Mouse (Mus musculus) skeletal muscle tissue, adult 2 months (tissue): ENCODE data around the gene Gps2.

Experiments used
- DNase-seq: peaks from one replicate; pipeline ENCODE4 v3.0.0-alpha.2; 2012; ENCODE audit warnings: low read depth, low spot score

Gps2 gene

DNA sequence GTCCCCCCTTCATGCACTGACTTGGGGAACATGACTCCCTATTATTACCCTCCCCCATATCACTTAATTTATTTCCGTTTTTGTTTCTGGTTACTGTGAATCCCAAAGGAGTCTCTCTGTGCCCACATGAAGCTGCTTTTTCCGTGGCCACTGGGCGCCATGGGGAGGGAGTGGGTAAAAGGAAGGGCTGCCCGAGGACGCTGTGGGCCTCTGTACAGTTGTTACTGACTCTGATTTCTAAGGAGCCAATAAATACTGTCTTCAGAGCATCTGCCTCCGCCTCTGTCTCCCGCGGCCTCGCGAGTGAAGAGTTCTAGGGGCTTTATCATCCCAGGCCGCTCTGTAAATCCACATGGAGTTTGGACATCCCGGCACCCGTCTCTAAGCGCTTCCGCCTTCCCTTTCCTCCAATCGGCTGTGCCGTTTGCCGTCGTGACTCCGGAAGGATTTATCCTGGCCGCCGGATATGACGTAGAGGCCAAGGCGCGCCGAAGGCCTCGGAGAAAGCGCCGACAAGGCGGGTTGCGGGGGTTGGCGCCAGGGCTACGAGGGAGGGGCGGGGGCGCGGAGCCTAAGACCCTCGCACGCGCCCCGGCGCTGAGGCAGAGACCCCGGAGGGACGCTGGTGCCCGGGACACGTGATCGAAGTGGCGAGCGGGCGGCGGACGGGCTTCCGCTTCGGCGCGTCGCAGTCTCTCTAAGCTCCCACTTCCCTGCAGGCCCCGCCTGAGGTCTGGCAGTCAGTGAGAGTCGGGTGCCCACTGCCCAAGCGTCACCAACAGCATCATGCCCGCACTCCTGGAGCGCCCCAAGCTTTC, at the start of gene Gps2:
Gene Gps2 (plus strand): TSS at position 335 of the 818 bp plus-strand sequence.
- DNase-seq, result peak; percentile 91

DNA sequence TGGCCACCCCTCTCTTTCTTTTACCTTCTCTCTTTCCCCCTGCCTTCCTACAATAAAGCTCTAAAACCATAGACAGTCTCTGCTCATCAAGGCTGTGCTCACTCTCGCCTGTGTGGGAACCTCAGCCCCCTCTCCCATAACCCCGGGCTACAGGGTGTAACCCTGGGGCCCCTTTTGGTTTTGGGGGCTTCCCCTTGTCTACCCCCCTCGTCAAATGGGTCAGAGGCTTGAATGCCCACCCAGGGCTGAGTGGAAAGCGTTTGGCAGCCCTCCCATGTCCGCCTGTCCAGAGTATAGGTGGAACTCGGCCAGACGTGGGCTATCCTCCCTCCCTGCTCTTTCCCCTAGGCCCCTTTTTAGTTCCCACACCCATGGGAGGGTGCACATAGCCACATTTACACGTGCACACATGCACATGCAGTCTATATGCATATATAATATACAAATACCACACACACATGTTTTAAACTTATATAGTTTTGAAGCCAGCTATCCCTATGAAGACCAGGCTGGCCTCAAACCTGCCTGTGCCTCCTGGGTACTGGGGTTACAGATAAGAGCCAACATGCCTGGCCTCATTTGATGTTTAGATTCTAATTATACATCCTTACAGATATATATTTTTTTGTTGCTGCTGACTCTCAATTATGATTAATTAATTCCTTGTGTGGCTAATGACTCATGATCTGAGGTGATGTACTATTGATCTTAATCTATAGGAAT, 49.4 kb upstream of the Gps2 start:
- no peak for DNase-seq

DNA sequence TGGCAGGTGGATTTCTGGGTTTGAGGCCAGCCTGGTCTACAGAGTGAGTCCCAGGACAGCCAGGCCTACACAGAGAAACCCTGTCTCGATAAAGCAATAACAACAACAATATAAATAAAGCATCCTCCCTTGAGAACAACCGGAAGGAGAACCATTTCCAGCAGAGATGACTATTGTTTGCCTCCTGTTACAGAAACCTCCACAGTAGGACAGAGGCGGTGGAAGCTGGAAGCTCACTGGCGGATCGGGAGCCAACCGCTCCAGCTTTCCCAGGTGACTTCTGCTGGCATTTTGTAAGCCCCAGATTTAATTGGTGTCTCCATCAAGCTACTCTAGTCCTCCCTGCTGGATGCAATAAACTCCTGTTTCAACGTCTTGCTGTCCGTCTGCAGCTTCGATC, 48.1 kb upstream of the Gps2 start:
- DNase-seq, result no peak

DNA sequence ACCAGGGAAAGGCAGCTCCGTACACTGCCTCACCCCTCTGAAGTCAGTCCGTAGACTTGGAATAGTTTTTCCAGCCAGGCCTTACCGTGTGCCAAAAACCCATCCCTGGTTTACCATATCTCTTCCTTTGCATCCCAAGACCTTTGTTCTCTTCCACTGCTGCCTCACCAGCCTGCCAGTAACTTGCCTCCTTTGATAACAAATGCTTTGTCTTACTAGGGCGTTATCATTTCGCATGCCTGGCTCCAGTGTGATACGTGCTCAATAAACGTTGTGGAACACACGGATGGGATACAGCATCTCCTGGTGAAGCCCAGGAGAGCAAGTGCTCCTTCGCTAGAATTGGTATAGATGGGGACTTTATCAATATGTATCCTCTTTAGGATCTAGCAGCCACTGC, 46.4 kb upstream of the Gps2 start:
- DNase-seq, result no peak

DNA sequence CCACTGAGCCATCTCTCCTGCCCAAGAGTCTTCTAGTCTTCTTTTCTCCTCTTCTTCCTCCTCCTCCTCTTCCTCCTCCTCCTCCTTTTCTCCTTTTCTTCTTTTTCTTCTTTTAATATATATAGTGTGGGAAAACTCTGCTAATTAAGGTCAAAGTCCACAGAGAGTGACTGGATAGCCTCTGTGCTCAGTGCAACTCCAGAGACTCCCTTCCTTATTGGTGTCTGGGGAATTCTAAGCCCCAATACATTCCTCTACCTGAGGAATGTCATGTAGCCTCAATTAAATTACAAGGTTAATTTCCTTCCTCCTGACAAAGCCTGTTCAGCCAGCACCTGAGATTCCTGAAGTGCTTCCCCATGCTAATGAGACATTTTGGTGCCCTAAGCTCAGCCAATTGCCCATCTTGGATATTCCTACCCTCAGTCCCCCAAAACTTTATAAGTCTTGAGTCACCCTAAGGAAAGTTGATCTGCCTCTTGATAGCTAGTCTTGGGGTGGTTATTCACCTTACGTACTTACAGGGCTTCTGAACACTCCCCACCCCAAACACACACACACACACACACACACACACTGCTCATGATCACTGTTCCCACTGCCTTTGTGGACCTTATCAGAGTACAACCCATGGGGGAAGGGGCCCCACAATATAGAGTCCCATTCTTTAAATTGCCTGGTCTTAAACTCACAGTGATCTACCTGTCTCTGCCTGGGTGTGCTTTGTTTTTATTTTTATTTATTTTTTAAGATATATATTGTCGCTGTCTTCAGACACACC, 43.2 kb upstream of the Gps2 start:
- DNase-seq, result no peak

DNA sequence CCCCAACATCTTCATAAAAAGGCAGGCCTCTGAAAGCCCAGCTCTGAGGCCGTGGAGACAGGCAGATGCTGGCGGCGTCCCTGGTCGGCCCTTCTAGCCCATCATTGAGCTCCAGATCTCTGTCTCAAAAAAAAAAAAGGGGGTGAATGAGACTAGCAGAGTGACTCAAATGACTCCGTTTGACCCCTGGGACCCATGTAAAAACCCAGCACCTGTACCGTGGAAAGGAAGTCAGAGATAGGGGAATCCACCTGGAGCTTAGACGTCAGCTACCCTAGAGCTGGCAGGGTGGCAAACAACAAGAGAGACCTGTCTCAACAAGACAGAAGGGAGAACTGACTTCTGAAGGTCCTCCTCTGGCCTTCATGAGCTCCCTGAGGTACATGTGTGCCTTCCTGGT, 41.9 kb upstream of the Gps2 start:
- DNase-seq, result no peak

DNA sequence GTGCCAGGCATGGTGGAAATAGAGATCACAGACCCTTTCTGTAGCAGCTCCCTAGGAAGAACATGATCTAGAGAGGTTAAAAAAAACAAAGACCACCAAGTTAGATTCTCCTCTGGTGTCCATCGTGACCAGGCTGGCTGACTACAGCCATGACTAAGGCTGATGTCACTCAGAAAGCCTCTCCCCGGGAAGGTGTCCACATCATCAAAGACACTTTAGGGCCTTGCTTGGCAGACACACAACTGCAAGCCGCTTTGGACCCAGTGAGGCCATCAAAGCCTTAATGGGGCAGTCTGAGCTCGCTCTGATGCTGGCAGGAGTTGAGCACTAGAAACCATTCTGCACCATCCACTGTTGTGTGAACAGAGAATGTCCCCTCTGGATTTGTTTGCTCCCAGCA, 41.2 kb upstream of the Gps2 start:
- DNase-seq, result no peak

DNA sequence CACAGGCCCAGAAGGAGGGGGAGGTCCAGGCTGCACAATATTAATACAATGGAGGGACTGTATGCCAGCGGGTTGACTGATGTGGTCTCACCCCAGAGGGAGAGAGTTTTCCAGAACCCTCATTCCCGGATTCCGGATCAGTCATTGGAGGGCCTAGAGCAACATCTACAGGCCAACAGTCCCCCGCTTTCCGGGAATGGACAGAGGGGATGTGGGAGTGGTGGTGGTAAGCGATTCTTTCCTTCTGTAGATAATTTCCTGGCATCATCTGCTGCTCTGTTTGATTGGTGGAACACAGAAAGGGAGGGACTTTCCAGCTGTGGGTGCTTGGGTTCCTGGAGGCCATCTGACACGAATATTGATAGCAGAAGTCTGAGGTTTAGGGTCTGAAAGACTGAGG, 37.5 kb upstream of the Gps2 start:
- DNase-seq, result no peak

DNA sequence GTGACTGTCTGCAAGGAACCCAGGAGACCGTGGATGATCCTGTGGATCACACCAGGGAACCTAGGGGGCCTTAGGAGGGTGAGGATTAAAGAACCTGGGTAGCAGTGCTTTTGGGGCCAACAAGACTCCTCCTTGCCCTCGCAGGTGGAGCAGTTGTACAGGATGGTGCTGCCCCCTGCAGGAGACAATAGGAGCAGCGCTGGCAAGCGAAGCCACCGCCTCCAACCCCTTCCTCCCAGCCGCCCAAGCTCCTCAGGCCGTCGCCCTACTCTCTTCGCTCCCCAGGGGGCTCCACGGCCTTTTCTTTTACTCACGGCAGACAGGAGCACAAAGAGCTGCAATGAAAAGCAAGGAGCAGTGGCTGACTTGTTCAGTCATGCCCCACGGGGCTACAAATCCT, 36.8 kb upstream of the Gps2 start:
- peak; percentile 77 for DNase-seq

DNA sequence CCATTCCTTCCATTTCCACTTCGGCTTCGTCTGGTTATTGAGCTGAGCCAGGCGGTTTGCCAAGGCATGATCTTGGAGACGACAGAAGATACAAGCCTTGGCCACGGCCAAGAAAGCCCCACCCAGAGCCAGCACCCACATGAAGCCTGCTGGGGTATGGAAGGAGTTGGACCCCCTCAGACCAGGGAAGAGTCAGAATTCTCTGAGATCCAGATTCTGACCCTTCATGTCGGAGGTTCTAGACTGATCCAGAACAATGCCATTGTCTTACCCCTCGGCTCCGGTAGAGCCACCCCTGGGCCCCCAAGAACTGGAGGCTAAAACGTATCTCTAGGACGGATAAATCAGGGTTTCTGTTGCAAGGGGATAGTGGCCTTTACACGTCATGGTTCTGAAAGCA, 35.8 kb upstream of the Gps2 start, which contains the start of gene Tmem95:
Gene Tmem95 (minus strand): TSS at position 141 of the 400 bp plus-strand sequence.
- DNase-seq, result no peak

DNA sequence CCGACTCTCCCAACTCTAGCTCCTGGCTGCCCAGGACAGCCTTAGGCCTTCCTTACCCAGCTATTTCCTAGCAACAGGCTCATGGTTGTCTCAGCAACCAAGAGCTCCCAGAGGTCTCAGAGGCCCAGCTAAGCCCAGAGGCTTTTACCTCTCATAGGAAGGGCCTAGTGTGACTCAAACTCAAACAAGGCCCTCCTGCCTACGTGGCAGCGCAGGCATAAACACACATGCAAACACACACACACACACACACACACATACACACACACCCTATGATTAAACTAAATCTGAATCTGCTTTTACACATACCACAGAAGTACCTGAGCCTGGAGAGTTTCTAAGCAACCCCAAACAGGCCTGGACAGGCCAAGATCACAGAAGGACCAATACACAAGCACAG, 35.3 kb upstream of the Gps2 start:
- no peak for DNase-seq

DNA sequence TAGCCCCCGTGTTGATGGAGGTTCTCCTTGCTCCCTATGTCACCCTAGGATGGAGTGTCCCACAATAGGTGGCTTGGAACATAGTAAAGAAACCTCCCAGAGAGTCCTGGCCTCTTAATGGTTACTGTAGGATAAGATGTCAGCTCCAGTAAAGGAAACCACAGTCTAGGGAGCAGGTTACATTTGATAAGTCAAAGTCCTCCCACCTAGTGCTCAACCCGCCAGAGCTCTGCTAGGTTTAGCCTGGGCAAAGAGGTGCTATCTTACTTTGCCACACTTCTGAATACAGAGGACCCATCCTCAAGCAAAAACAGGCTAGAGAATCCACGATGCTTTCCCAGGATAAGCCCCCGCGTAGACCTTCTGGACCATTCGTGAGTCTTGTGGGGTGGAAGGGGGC, 34.7 kb upstream of the Gps2 start:
- no peak for DNase-seq

DNA sequence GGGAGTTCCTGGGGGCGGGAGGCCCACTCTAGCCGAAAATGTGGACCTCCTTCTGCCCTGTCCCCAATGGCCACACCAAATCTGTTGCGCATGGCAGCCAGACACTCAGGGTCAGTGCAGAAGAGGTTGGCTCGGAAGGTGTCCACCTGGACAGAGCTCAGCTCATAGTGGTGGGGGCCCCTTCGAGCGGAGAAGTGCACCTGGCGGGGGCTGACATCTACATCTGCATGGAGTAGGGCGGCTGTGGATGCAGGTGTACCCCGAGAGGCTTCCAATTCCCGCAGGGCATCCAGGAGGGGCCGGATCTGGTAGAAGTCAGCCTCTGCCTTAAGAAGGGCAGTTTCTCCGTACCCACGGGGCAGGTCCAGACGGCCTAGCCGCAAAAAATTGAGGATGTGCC, 34.0 kb upstream of the Gps2 start:
- no peak for DNase-seq

DNA sequence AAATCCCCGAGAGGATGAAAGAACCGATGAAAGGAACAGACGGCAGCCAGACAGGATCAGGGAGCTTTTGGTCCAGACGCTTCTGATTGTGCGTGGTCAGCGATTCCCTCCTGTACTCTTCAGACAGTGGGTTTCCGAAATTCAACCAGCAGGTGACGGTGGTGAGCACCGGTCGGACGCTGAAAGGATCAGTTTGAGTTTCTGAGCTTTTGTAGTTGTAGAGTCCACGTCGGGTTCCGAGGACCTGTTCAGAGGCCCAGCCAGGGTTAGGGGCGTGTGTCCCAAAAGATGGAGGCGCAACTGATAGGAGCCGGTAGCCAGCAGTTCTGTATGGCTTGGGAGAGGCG, 33.2 kb upstream of the Gps2 start:
- peak; percentile 57 for DNase-seq

DNA sequence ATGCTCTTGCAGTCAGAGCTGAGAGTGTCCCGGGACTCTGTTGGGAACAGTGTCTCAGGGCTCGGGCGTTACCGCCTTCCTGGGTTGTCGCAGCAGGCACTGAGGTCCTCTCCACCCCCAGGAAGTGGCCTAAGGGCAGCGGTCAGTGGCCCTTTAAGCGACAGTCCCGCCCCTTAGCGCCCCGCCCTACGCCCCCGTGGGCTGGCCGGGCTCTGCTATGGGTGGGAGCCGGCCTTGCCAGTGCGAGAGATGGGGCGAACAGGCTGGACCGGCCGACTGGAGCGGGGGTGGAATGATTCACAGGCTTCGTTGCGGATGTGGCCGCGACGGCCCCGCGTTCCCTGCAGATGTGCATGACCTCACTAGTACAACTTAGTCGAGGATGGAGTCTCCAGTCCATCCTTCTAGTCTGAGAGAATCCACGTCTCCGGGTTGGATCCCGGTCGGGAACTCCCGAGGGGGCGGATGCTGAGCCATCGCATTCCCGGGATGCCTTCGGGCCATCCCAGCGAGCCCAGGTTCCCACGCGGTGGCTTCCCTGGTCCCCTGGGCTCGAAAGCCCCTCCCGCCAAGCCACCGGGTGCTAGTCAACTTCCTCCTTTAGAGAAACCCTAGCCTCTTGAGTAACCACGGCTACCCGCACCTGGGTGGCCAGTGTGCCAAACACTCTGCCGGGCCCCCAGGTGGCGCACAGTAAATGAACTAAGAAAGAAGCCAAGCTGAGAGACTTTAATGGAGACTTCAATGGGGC, 32.7 kb upstream of the Gps2 start, which contains the start of gene Kctd11:
Gene Kctd11 (minus strand): TSS at position 554 of the 751 bp plus-strand sequence.
- DNase-seq, result peak; percentile 90

DNA sequence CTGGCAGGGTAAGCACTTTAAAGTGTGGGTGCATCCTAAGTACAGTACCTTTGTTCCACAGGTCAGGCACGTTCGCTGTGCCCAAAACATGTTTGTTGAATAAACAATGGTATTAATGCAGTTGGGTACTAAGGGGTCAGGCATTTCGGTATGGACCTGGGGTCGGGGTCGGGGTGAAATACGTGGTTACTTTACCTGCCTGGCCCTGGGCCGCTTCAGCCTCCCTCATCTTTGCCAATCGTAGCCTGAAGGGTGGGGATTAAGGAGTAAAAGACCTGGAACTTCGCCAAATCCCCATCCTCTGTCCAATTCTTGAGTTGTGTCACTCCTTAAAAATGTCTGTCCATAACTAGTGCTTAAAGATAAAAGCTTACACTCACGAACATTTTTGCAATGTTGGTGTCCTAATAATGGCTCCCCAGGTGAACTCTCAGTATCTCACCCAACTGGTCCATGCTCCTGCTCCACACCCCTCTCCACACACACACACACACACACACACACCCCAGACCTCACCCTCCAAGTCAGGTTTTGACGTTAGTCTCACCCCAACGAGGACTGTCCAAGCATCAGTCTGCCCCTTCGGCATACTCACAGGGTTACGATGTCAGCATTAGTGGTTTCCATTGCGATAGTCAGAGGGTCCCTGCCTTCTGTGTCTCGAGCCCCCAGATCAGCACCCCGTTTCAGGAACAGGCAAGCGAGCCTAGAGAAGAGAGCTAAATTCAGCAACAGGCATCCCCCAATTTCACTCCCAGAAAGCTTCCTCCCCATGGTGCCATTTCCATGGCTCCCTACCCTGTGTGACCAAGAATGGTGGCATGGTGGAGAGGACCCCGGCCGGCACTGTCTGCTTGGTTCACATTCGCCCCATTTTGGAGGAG, 31.7 kb upstream of the Gps2 start:
- no peak for DNase-seq

DNA sequence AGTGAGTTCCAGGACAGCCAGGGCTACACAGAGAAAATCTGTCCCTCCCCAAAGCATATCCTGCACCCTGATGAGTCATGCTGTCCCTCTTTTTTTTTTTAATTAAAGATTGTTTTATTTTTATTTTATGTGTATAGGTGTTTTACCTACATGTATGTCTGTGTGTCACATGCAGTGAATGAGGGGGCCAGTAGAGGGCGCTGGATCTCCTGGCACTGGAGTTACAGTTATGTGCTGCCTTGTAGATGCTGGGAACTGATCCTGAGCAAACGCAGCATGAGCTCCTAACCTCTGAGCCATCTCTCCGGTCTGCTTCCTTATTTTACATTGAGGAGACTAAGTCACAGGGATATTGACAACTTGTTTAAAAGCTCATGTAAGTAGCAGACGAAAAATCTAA, 30.6 kb upstream of the Gps2 start:
- DNase-seq, result no peak

DNA sequence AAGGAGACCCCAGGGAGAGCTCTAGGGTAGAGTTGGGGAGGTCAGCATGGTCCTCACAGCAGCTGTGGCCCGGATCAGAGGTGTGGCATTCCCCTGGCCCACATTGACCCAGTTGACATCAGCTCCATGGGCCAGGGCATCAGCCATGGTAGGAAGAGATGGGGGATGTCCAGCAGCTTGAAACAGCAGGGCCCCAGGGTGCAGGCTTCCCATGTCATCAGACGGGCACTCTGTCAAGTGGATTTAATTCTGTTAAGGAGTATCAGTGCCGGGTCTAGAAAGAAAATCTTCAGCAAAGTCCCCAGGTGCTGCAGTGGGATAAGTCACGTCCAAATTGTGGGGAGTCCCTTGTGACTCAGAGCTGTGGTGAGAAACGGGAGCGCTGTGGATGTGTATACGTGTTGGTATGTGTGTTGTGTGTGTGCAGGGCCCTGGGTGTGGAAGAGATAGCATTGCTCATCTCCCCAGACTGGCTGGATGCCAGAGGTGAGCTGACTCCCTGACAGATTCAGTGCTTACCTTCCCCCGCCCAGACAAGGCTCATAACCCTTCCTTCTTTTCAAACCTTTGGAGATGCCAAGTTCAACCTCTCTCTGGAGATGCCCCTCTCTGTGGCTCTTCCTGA, 30.0 kb upstream of the Gps2 start:
- DNase-seq, result no peak

DNA sequence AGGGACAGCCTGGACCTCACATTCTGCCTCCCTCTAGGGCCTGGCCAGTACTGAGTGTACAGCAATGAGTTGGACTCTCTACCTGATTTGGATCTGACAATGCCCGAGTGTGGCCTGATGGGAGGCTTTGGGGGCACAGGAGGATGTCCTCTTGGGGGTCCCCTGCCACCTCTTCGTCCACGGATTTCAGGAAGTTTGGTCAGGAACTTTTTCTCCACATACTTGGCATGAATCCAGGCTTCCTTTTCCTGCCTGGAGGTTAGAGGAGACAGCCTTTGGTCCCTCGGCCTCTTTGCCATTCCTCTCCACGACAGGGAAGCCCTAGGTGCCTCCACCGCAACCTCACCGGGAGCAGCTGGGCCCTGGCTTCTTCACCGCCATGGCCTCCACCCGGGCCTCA, 29.4 kb upstream of the Gps2 start:
- no peak for DNase-seq

DNA sequence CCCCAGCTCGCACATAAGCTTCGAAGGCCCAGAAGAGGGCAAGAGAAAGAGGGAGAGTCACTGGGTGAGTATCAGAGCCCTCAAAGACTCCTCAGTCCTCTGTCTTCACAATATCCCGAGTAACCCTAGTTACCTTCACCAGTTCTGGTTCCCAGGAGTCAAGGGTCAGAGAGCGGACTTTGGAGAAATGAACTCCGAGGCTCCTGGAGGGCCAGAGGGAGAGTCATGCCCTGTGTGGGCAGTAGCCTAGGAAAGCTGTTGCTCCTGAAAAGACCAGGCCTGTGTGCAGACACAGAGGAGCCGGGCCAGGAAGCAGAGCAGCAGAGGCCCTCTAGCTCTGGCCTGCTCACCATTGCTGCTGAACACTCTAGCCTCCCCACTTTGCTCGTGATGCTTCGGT, 29.0 kb upstream of the Gps2 start:
- no peak for DNase-seq
